Mouse (Mus musculus): ENCODE results near the gene Sgms2. TPM values are rescaled to one million over a fixed set of nuclear protein-coding genes. Genes with fewer than 3 reads are reported as not detected.
"Not testable (repeated sequence)": the region's sequence is repeated elsewhere in the genome, so short reads cannot be mapped to it uniquely, and the experiment has no call there.

The Sgms2 gene
- polyA plus RNA-seq, 2 experiments from 2014 or later, result not detected

DNA sequence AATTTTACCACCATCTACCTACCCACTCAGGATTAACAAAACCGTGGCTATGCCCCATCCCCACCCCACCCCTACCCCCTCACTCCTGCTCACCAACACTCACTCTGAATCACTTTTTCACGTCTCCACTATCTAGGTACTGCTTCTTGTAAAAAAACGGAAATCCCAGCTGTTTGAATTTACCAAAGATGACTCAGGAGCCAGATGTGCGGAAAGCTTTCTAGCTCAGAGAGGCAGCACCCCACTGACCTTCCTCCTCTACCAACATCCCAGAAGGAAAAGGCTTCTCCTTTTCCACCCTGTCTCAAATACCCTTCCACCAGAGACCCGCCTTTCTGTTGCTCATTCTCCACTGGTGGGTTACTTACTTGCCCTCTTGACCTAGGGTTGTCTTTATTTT lies 135.2 kb downstream of the Sgms2 start:
- ATAC-seq, result no peak

DNA sequence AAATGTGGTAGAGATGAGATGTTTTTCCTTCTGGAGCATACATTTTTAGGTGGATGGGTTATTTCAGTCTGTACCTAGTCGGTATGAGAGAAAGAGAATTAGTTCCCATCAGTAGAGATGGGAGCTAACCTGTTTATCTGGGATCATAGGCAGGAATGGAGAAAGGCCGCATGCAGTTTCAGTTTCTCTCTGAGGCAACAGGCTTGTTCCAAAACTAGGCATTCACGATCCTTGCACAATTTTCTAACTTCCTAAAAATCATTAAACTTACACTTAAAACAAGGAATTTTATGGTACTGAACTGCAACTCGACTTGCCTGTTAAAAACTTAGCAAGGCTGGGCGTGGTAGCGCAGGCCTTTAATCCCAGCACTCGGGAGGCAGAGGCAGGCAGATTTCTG lies 140.7 kb downstream of the Sgms2 start:
- no peak for ATAC-seq

DNA sequence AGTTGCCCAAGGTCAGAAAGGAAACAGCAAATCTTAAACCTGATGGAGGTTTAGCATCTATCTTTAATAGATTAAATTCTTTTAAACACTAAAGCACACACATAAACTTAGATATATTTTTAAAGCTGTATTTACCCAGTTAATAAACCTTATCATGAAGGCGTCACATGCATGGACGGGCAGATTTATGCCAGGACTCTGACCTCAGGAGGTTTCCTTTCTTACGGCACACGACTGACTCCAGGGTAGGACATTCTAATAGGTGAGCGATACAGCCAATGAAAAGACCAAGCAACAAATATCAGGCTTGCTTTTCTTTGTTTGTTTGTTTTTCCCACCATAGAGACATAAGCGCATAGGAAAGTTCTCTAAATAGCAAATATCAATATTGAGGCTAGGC lies 142.2 kb downstream of the Sgms2 start:
- no peak for ATAC-seq

DNA sequence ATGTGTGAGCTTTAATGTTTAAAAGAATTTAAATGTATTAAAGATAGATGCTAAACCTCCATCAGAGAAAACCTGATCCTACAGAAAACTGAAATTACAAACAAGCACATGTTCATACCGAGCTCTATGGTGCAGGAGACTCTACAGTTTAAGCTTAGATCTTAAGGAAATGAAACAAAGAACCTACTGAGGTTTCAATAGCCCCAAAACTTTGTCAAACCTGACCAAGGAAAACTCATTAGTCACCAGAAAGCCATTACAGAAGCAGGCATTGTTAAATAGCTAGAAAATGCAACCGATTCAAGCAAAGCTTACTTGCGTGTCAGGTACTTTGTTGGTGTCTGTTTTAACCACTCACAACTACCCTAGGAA lies 142.6 kb downstream of the Sgms2 start:
- ATAC-seq, result no peak

DNA sequence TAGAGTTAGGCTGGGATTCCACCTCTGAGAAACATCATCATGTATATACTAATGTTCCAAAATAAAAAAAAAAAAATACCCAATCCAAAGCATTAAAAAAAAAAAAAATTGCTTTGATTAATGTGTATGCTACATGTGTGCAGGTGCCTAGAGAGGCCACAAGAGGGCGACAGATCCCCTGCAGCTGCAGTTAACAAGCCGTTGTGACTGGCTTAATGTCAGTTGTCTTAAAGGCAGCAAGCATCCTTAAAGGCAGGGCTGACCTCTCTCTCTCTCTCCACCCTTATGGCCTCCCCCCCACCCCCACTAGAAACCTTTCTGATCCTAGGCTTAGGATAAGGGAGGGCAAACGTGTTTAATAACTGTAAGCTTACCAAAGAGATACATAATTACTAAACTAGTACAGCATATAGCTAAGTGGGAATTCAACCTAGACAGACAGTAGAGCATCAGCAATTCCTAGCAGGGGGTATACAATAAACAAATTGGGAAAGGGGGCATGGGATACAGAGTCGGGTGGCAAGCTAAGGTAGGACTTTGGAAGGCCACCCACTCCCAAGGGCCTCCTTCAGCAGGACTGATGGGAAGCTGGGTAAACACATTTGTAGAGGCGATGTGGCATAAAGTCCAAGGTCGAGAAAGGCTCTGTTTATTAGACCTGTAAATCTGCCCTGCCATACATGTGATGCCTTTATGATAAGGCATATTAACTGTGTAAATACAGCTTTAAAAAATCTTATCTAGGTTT lies 143.2 kb downstream of the Sgms2 start:
- no peak for ATAC-seq

DNA sequence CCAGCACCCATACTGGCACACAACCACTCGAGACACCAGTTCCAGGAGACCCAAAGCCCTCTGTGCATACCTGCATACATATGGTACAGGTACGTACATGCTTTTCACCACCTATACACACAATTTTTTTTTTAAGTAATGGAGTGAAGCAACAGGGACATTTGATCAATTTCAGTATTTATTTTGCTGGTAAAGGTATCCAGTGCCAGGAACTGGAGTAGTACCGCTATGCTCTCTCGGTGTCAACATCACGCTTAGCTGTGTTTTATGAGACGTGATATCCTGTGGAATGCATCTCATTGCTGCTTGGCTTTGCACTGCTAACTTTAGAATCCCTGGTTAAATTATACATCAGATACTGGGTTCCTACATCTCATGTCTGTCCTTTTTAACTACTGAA lies 145.3 kb downstream of the Sgms2 start:
- no peak for ATAC-seq

DNA sequence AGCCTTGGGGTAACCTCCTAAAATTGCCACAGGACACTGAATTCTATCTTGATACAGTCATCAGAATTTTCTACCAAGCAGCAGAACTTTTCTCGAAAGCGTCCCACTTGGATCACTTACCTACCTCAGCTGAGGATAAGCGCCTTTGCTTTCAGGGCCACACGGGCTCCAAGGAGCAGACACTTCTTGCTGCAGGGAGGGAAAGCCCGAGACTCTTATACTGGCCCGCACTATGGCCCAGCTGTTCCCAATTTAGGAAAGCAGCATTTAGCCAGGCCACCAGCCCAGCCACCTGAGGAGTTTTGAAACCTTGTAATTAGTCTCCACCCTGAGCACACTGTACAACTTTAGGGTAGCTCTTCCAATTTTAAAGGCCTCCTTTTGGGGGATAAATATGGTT lies 147.9 kb downstream of the Sgms2 start:
- no peak for ATAC-seq

DNA sequence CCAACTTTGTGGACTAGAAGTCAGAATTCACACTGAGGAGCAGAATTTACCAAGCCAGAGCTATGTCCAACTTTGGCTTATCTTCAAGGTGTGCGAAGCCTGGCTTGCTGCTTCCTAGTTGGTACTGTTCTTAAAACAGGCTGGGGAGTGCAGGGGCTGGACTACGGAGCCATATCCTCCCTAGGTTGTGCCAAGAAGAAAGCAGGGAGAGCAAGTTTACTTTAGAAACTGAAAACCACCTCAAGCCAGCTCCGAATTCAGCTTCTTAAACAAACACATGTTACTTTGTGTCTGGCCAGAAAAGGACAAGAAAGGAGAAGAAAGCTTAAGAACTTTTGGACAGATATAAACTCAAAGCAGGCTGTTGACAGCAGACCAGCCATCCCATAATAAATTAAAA lies 150.3 kb downstream of the Sgms2 start:
- ATAC-seq, result no peak

DNA sequence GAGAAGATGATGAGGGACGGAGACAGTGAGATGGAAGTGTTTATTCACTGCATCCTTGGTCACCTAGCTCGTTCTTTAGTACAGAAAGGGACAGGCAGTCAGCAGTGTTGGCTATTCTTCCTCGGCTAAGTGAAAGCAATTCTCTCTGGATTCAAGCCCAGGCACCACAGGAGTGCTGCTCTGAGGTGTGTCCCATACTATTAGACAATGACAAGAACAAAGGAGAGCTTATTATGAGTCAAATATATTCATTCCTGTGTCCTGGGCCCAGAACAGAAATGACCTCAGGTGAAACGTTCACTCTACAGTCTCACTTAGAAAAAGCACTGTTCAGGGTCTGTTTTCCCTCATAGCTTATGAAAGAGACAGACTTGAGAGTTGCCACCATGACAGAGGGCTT lies 151.9 kb downstream of the Sgms2 start:
- ATAC-seq, result no peak

DNA sequence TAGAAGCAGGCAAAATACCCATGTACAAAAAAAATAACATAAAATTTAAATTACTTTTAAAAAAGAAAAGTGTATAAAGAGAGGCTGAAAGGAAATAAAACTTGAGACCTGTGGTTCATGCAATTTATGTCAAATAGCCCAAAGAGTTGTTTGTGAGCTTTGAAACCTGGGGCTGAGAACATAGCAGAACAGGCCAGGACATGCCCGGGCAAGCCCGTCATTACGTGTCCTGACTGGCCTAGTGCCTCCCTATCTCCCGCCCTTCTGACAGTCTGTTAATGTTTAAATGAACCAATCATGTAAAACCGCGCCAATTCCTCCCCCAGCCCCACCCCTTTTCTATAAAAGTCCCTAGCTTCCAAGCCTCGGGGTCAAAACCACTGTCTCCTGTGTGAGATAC lies 153.5 kb downstream of the Sgms2 start:
- ATAC-seq, result not testable (repeated sequence)

DNA sequence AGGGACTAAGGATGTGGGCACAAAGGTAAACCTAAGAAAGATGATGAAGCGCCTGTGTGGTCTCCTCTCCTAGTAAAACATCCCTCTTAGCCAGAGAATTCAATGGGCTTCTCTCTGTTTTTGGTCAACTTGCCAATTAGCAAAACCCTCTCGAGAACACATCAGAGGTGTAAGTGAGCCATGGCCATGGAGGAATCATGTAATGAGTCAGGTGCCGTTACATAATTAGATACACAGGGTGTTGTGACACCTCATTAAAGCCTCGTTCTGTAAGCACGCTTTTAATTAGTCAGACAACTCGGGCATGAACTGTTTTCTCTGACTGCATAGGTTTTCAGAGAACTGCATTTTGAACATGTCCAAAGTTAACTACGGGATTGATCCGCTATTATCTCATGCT lies 154.6 kb downstream of the Sgms2 start:
- ATAC-seq, result no peak

DNA sequence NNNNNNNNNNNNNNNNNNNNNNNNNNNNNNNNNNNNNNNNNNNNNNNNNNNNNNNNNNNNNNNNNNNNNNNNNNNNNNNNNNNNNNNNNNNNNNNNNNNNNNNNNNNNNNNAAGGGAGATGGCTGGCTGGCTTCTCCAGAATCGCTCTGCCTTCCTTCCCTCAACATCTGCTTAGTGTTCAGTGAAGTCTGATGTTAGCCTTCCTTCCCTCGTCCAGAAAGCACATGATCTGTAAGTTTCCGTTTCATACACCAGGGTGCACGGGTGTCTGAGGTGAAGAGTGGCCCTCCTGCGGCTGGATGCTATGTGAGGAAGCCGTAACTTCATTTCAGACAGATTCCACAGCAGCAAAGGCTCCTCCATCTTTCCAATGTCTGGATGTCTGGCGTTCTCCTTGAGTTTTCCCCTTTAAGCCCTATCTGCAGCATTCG lies 156.1 kb downstream of the Sgms2 start:
- peak; percentile 4 for ATAC-seq

DNA sequence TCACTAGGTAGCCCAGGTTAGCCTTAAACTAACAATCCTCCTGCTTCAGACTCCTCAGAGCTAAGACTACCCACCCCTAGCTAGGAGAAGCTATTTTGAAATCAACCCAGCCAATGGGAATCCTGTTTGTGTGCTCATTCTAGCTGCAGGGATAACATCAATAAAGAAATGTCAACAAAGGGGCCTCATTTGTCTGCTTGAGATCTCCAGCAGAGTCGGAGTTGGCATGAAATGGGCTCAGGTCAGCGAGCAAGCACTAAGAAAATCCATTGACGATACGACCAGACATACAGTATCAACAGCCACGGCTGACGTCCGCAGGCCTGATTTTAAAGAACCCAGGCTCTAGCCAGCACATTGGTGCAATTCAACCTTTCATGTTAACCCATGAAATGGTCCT lies 164.0 kb downstream of the Sgms2 start:
- no peak for ATAC-seq

DNA sequence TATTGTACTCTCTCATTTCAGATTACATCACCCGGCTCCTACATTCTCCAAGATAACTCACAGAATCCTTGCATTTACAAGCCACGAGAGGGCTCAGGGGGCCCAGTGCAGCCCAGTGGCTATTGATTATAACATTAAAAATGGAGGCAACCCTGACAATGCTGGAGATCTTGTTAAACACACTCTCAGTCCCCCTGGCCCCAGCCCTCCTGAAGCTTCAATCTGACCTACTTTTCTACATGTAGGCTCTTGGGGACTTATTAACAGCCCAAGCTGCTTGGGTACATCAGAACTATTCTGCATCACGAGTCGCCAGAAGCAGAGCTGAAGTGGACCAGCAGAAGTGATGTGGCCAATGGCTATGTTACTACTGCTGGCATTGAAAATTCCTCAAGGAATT lies 164.6 kb downstream of the Sgms2 start:
- ATAC-seq, result no peak

DNA sequence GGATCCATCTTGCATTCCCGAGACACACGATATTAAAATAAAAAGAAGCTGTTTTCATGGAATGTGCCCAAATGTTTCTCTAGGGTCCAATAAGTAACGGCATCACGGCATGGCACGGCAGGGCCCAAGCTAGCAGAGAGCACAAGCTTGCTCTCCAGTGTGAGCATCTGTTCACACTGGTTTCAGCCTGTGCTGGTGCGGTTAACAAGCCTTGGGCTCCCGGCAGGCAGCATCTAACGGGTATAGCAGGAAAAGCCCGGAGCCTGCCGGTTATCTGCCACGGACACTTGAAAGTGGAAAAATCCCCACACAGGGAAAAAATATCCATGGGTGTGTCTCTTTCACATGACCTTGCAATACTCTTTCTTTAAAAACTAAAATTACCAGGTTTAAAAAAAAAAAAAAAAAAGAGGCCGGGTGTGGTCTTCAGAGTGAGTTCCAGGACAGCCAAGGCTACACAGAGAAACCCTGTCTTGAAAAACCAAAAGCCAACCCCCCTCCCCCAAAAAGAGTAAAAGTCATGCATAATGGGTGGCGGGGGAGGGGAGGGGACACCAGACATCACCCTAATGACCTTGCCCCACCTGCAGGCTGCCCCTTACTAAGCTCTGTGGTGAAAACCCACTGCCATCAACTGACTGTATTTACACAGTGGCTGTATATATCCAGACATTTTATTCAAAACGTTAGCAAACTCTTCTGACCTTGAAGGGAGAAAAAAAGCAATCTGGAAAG lies 169.0 kb downstream of the Sgms2 start:
- no peak for ATAC-seq

DNA sequence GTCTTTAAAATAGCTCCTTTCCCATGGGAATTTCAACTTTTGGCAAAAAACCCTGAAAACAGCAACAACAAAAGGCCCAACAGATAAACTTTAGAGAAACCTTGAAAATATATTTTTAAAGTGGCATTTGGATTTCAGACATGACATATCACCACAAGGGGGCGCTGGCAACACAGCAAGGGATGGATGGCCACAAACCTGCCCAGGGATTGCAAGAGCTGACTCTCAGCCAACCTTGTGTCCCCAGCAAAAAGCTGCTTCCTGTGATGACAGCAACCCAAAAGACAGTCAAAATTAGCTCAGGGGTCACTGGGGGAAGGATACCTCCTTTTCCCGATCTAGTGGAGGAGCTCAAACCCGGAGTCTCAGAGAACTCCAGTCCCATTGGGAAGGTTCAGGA lies 171.0 kb downstream of the Sgms2 start:
- peak; percentile 70 for ATAC-seq

DNA sequence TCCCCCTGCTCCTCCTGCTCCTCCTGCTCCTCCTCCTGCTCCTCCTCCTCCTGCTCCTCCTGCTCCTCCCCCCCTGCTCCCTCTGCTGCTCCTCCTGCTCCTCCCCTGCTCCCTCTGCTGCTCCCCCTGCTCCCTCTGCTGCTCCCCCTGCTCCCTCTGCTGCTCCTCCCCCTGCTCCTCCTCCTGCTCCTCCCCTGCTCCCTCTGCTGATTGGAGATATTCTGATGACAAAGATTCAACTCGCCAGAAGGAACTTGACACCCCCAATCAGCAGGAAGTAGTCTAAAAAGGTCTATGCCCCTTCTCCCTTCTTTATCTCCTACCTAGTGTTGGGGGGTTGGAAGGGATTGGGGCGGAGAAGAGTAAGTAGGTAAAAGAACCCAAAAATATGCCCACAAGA lies 173.0 kb downstream of the Sgms2 start:
- ATAC-seq, result no peak

DNA sequence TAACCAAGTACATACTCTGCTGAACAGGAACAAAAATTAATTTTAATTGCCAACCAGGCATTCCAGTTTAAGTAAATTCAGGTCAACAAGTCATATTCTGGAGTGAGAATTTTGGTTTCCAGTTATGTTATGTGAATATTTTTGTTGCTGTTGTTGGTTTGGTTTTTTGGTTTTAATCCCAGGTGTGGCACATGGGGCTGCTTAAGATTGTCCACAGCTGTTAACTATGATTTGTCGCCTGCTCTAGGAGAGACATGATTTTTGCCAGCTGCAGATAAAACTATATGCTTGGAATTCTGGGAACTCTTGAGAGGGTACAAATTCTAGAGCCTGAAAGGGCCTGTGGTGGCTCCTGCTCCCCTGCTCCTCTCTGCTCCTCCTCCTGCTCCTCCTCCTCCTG lies 174.1 kb downstream of the Sgms2 start:
- ATAC-seq, result no peak

DNA sequence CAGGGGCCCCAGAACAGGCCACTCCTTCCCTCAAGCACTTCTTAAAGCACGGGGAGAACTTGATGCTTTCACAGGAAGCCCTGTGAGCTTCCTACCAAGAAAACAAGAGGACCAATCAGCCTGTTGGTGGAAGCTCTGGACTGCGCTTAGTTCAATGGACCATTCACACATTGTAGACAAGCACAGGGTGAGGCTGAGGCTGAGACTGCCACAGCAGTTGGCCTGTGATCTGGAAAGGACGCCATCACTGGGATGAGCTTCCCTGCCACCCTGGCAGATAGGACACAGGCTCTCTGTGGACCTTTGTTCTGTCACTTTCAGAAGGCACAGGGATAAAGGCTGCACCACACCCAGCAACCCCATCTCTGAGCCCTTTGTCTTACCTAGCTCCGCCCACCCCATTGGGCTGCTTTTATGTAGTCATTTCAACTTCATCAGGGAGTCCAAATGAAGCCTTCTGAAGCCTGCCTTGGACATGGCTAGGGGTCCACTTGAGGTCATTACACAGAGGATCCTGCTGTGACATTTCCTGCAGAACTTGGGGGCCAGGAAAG lies 175.2 kb downstream of the Sgms2 start:
- ATAC-seq, result no peak

DNA sequence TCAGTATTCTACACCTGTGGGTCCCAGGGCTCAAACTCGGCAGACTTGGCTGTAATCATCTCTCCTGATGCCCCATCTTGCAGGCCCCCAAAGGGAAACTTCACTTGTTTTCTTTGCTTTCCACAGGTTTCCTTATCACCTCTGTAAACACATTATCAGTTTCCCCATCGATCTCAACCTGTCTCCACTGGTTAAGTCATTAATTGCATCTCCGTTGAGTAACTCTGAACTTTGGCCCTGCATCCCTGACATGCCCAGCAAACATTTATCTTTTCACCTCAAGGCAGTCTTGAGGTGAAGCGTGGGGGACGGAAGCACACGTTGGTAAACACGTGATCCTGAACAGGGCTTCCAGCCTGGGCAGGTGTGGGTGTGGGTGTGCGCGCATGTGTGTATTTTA lies 178.9 kb downstream of the Sgms2 start:
- no peak for ATAC-seq

DNA sequence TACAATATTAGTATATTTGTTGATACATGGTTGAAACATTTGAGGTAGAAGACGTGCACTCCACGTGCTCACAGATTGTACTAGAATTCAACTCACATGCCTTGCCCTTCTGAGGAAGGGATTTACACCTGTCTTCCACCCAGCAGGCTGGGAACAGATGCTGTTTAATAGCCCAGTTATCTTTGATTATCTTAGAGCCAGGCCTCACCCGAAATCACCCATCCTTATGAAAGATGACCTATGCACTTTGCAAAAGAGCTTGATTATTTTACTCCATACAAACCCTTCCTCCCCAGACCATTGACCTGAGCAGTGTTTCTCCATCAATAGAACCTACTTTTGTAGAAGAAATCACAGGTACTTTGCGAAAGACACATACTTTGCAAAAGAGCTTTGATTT lies 180.6 kb downstream of the Sgms2 start:
- no peak for ATAC-seq

DNA sequence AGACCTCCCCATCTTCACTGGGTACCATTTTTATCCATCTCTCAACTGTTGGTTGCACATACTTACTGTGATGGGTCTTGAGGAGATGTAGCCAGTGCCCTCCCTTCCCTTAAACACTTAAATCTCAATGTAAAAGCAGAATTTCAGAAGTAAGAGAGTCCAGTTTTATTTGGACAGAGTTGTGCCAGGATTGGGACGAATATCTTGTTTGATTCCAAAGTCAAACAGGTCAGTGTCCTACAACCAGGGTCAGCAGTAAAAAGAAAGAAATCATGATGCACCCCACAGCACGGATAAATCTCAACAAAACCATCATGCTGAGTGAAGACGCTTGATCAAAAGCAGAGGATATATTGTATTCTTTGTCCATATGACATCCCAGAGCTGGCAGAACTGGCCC lies 183.4 kb downstream of the Sgms2 start:
- no peak for ATAC-seq

DNA sequence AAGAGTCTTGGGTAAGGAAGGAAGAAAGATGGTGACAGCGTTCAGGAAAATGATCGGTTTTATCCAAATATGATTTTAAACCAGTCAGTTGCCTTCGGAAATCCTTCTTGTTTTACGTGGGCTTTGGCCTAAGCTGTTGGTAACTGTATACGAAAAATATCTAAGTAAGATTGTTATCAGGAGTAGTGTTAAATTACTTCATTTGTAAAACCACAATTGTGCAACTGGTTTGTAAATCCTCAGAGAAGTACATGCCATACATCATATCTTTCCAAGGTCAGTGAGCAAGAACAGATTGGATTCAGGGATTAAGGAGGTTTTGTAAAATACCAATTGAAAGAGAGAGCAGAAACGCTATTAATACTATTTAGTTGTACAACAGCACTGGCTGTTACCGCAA lies 185.0 kb downstream of the Sgms2 start:
- no peak for ATAC-seq

DNA sequence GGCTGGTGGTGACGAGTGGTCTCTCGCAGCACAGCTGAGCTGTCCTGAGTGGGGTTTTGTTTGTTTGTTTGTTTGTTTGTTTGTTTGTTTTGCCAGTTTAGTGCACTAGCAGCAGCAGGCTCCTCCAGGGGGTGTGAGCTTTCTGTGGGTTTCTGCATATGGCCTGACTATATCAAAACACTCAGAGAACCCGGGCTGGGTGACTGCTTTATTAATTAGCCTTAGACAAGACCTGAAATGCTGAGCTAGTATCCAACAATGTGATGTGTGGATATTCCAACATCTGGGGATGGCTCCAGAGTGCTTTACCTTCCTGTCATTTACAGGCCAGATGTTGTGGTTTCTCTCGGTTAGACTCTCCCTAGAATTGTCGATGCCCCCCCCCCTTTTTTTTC lies 187.9 kb downstream of the Sgms2 start:
- ATAC-seq, result no peak
